Mouse (Mus musculus) layer of hippocampus, adult 11-12 months (tissue): ENCODE results near the gene Atp6v1d.

ENCODE experiments used
- DNase-seq: peaks from one replicate; pipeline ENCODE4 v3.0.0; 2022; ENCODE audit warnings: low spot score

The Atp6v1d gene

DNA sequence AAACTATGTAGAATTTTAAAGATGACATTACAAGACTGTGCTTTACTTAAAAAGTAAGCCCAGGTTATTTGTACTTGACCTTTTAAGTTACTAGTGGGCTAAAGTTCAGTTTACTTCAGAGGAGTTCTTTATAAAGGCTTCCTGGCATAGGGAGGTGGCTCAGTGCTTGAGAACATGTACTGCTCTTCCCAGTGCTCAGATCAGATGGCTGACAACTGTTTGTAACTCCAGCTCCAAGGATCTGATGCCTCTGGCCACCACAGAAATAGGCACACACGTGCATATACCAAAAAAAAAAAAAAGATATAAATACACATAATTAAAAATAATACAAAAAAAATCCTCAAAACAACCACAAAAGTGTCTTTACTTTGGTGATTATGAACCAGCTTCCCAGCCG, 70.6 kb downstream of the Atp6v1d start:
- no peak for DNase-seq
